Mouse (Mus musculus) E14TG2a.4 (cell line): Measurements from ENCODE around the gene Adamts18.

Source experiments
- CTCF ChIP-seq: conservative IDR thresholded peaks from 2 replicates; pipeline ENCODE4 v1.5.1; 2014; ENCODE audit warnings: low read length
- POU5F1 ChIP-seq: IDR thresholded peaks from 2 replicates; pipeline ENCODE4 v1.6.1; 2014; ENCODE audit warnings: low read length, borderline replicate concordance

- TF ChIP-seq CTCF = no peak
- TF ChIP-seq POU5F1 = no peak
These were observed 5.2 kb upstream of the Adamts18 start for GRCm38 (mm10) chr8:113853714-113854113.
